Mouse (Mus musculus): Measurements from ENCODE around the gene Dync2h1.
A peak's percentile ranks its signal among the peaks of the same experiment; 100 is the strongest.
"Not testable (repeated sequence)": the region's sequence is repeated elsewhere in the genome, so short reads cannot be mapped to it uniquely, and the experiment has no call there.

The Dync2h1 gene

DNA sequence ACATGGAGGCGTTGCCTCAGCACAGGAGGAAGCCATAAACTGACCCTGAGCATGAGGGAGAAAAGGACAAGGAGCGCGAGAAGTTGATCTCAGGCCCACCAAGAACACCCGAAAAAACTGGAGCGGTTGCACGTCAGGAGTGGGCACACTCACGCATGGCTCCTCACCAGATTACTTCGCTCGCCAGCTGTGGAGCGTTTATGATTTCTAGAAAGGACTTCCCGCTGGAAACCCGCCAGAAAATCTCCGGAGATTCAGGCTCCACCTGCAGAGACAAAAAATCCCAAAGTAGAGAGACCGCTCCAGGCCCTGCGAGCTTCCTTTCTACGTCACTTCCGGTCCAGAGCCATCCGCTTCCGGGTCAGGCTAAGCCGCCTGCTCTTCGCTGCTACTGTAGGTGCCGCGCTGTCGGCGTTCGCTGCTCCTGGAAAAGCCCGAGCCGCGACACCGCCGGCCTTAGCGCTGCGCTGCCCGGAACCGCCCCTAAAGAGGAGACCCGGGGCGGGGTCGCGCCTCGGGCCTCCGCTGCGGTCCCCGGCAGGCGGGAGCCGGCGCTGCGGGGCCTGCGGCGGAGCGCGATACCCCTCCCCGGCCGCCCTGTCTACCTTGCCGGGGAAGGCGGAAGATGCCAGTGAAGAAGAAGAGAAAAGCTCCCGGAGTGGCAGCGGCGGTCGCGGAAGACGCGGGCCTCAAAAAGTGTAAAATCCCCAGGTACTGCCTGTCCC, at the start of gene Dync2h1, which contains the start of gene Dcun1d5:
Dync2h1 (minus strand) TSS at position 275 of the 725 bp plus-strand sequence.
Dcun1d5 (plus strand) TSS at position 349 of the 725 bp plus-strand sequence.
- peak; percentile 90 for DNase-seq (ENCODE audit: extremely low spot score)

DNA sequence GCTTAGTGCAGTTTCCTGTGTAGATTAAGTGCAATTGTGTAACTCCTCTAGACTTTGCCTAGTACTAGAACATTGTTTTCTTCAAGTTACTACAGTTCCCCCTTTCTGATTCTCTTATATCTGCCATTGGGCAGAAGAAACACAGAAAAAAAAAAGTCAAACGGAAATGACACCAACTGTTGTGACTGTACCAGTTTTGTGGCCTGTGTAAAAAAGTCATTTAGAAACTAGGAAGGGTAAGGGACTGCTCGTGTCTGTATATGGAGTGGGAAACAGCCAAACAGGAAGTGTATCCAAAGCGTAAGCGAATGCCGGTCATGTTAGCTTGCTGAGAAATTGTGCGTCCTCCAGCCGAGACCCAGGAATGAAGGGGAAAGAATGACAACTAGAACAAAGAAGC, 37.2 kb upstream of the Dync2h1 start:
- no peak for DNase-seq (ENCODE audit: extremely low spot score)

DNA sequence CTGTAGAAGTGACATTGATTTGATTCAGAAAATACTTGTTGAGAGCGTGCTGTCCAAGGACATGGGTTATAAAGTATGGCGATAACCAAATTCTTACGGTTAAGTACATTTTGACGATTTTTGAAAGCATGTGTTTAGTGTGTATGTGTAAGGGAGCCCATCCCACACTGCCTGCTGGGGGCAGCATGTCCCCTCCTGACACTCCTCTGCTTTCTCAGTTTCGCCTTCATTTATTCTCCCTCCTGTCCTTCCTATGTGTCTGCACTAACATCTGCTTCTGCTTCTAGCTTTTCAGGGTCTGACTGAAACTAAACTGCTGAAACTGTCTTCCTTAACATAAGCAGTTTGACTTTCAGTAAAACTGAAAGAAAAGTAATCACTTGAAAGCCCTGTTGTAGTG, 36.8 kb upstream of the Dync2h1 start:
- no peak for DNase-seq (ENCODE audit: extremely low spot score)

DNA sequence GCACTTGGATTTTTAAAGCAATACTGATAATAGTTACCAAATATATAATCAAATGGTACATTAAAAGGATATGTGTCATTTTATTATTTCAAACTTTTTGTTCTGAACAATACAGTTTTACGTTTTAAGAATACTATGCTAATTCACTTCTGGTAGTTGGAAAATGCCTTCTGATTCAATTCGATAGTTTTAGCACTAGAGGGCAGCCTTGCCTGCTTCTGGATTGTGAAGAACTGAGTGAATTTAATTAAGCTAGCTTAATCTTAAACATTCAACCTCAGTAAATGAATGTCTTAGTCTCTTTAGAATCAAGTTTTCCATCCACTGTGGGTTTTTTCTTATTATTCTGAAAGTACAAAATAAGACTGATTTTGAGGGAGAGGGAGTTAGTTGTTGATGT, 32.0 kb upstream of the Dync2h1 start:
- DNase-seq (ENCODE audit: extremely low spot score), result peak; percentile 3

DNA sequence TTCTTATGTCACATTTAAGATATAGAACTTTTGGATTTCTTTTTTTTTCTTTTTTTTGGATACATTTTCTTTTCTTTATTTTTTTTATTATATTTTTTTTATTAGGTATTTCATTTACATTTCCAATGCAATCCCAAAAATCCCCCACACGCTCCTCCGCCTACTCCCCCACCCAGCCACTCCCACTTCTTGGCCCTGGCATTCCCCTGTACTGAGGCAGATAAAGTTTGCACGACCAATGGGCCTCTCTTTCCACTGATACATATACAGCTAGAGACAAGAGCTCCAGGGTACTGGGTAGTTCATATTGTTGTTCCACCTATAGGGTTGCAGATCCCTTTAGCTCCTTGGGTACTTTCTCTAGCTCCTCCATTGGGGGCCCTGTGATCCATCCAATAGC, 6.4 kb upstream of the Dync2h1 start:
- DNase-seq (ENCODE audit: extremely low spot score), result not testable (repeated sequence)

DNA sequence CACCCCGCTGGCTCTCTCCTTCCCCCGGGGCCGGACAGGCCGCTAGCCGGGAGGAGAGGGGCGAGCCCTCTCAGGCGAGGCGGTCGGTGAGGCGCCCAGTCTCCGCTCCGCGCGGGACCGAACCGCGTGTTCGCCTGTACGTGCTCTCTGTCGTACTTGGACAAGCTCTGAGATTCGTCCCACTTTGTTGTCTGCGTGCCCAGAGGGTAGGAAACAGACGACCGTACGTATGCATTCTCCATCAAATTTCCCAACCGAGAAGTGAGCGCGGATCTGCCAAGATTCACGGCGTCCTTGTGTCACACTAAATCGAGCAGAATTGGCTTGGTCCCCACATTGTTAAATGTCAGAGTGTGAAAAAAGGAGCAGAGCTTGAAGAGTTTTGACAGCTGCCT, 648 bp upstream of the Dync2h1 start:
- DNase-seq (ENCODE audit: extremely low spot score), result peak; percentile 55

DNA sequence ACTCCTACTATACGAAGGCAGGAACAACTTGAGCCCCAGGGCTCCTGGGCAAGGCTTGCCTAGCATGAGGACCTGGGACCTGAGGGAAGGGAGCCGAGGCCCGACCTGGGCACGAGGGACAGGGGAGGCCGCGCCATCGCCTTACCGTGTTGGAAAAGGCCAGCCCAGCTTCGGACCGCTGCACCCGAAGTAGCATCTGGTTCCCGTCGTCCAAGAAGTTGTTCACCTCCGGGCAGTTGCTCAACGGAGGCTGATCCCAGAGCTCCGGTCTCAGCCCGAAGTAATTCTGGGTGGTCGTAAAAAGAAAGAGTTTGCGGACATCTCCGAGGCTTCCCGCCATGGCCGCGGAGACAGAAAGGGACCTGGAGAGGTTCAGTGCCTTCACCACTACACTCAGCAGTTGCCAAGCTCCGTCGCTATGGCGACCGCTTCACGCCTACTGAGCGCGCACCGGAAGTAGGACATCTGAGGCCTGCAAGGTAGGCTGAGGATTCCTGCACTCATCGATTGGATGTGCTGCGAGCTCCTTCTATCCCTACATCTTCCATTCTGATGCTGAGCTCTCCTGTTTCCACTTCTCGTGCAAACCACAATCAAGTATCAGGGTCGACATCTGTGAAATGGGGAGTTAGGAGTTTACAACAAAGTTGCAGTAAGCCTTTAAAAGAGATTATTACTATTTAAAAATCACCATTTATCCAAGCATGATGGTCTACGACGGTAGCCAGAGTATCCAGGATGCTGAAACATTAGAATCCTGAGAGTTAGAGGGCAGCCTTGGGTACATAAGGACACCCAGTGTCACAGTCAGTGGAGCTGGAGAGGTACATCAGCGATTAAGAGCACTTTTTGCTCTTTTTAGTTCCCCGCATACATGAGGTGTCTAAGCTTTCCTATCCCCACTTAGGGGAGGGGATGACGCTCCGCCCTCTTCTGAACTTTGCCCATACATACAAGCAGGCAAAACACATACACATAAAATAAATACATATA, 7.3 kb downstream of the Dync2h1 start:
- peak; percentile 83 for DNase-seq (ENCODE audit: extremely low spot score)

DNA sequence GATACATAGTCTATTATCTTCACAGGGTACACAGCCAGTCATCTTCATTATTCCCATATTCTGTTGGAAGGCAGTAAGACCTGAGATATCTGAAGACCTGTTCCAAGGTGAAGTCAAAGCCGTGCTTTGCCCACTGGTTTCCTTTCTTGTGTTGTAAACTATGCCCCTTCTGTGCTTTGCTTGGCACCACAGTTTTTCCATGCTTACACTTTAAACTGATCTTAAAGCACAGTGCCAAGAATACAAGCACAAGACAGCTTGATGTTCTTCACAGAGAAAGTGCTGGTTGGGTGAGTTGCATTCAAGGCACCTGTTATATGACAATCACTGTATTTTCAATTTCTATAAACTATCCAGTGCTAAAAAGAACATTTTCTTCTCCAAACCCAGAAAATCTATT, 10.5 kb downstream of the Dync2h1 start:
- DNase-seq (ENCODE audit: extremely low spot score), result no peak

DNA sequence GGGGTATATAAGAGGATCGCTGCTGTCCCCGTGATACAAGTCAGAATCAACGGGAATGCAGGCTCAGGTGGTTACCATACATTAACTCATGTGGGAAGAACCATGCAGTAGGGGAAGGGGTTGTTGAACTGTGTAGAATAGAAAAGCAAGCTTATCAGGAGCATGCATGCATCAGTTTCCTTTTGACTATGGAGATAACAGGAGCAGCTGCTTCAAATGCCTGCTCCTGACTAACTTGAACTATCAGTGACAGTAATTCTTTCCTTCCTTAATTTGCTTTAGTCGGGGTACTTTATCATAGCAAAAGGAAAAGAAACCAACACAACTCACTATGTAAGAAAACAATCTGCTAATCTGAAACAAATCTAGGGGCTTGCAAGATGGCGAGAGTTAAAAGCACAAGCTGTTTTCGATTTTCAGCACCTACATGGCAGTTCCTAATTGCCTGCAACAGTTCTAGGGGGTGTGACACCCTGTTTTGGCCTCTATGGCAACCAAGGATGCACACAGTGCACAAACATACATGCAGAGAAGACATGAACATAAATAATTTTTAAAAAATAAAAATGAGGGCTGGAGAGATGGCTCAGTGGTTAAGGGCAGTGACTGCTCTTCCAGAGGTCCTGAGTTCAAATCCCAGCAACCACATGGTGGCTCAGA, 16.8 kb downstream of the Dync2h1 start:
- no peak for DNase-seq (ENCODE audit: extremely low spot score)

DNA sequence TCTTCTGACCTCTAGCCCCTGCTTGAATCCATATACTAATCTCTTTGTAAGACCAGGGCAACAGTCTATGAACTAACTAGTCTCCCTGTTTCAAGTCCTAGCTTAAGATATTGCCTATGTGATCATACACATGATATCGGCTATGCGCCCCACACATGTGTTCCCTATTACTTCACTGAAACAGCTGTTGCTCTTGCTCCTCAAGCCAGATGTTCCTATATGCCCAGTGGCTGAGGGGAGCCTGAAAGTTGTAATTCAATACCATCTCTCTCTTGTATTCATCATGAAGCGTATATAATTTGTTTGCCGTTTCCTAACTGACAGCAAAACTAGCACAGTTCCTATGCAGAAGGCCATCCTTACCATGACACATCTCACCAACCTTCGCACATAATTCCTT, 23.6 kb downstream of the Dync2h1 start:
- DNase-seq (ENCODE audit: extremely low spot score), result no peak

DNA sequence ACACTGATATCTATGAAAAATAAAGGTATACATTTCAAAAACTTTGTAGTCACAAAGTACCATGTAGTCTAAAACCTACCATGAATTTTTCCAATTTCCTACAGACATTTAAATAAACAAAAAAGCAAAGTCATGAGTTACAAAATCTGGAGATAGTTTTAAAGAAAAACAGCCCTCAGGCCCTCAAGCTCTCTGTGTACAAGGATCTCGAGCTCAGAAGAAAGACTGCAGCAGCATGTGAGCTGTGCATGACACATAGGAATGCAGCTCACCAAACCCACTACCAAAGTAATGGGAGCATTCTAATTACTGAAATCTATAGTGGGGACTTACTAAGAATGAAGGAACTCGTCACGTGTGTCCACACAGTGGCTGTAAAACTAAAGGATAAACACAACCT, 24.5 kb downstream of the Dync2h1 start:
- no peak for DNase-seq (ENCODE audit: extremely low spot score)

DNA sequence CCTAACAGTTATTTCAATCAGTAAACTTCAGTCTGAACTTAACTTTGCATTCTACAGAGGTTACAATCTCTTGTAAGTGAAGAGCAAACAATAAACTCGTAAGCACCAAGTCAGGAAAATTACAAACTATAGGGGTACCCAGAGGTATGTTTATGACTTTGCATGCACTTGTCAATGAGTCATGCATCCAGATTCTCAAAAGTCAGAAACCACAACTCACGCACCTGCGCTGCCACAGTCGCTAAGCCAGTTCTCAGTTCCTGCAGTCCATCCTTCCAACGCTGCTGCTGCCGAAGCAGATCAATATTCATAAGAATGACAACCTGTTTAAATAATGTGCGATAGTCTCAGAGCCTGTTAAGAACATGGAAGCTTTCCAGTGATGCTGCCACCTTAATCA, 25.6 kb downstream of the Dync2h1 start:
- DNase-seq (ENCODE audit: extremely low spot score), result no peak

DNA sequence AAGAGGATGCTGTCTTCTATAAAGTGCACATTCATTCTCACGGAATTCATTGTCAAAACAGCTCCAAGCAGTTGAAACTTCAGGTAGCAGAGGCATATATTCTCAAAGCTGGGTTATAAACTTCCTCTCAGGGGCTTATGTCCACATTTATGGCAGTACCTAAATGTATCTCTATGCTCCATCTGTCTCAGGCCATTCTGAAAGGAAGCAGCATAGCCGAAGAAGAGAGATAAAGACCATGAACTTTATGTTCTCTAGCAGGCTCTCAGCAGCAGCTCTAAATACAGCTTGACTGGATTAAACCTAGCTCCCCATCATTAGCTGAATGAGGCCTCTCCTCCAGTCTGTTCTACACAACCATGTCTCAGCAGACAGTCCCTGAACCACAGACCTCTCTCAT, 29.9 kb downstream of the Dync2h1 start:
- DNase-seq (ENCODE audit: extremely low spot score), result no peak

DNA sequence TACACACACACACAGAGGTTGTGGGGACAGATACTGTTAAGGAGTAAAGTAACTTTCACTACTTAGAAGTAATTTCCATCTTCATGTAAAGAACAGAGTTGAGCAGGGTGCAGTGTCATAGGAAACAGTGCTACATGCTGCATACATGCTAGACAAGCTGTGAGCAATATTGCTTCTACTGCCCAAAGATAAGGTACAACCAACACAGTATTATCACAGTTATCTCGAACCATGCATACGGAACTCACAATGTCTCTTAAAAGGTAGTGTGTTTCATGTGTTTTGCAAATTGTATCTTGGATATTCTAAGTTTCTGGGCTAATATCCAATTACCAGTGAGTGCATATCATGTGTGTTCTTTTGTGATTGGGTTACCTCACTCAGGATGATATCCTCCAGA, 61.4 kb downstream of the Dync2h1 start:
- no peak for DNase-seq (ENCODE audit: extremely low spot score)

DNA sequence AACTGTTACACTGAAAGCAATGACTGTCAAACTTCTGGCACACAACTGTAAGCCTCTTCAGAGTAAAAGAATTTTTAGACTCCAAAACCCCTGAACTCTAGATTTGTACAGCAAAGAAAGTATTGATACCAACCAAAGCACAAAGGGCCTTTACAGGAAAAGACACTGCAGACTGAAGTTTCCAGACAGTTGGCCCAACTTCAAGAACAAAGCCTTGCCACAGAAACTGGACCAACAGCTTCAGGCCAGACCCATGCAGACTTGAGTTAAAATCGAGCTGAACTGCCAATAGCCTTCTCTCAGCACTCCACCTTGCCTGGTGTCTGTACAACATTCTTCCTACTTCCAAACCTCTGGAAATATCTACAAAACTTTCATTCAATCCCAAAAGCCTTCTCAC, 74.1 kb downstream of the Dync2h1 start:
- no peak for DNase-seq (ENCODE audit: extremely low spot score)

DNA sequence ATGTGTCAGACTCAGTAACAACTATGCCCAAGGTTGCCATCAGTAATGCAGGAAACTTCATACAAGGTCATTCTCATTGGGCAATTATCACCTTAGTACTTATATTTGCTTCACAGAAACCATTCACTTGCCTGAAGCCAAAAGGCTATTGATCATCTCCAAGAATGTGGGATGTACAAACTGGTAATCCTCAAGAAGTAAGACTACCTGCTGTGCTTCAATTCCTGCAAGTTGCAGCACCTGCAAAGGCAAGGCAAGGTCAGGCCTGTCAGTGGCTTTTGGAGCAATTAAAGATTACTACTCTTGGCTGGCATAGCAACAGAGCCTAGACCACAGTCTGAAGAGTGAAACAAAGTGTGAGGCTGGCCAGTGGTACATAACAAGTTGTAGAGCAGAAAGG, 82.9 kb downstream of the Dync2h1 start:
- DNase-seq (ENCODE audit: extremely low spot score), result no peak

DNA sequence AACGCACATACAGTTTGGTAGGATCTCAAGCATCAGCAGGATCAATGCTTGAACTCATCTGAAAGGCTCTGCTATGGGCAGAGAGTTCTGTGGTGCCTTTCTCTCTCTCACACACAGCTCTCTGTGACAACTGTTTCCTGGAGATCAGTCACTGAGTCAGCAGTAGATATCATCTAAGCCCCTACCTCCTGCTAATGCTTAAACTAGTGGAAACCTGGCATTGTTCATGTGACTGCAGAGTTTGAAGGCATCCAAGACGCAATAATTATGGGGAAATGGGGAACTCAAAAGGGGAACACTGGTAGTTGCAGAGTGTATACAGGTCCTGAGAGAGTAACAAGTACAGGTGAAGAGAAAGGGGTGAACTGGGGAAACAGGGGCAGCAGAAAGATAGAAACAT, 109.6 kb downstream of the Dync2h1 start:
- DNase-seq (ENCODE audit: extremely low spot score), result no peak

DNA sequence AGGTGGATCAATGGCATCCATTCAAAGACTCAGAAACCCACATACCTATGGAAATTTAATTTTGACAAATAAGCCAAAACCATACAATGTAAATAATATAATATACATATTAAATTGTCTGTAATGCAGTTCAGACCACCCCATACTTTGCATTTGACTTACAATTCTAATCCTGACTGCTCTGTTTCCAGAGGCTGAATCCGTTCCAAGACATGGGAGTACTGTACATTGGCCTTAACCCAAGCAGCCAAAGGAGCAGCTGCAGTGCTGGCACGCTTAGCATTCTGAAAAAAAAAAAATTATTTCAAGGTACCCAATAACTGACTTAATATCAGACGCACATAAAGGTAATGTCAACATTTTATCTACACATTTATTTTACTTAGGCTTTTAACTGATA, 113.4 kb downstream of the Dync2h1 start:
- DNase-seq (ENCODE audit: extremely low spot score), result no peak

DNA sequence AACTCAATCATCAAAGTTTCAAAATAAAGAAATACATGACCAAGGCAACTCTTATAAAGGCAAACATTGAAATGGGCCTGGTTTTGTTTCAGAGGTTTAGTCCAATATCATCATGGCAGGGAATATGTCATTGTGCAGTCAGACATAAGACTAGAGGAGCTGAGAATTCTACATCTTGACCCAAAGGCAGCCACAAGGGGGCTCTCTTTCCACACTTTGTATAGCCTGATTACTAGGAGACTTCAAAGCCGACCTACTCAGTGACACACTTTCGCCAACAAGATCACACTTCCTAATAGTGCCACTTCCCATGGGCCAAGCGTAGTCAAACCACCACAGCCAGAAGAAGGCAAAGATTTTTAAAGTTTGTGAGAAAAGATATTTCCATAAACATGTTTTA, 133.7 kb downstream of the Dync2h1 start:
- peak; percentile 6 for DNase-seq (ENCODE audit: extremely low spot score)

DNA sequence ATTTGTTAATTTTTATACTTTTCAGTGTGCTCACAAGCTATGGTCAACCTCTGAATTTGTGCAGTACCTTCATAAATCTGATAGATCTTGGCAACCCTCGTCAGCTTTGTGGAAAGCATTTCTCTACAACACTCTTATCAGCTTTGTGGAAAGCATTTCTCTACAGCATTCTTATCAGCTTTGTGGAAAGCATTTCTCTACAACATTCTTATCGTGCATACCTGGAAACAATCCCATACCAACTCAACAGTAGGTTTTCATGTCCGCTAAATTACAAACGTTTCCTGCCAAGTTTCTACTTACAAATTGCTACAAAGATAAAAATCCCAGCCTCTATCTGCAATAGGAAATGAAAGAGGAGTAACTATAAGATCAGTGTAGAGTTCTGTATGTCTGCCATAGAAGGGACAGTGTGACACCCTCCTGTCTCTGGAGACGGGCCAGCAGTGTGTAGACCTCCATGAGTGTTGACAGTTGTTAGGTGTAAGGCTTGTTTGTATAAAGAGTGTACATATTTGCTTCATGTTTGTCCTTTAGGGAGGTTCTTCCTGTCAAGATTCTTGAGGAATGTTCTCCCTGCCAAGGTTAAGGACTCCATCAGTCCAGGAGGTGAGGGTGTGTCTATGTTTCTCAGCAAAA, 141.5 kb downstream of the Dync2h1 start:
- DNase-seq (ENCODE audit: extremely low spot score), result no peak

DNA sequence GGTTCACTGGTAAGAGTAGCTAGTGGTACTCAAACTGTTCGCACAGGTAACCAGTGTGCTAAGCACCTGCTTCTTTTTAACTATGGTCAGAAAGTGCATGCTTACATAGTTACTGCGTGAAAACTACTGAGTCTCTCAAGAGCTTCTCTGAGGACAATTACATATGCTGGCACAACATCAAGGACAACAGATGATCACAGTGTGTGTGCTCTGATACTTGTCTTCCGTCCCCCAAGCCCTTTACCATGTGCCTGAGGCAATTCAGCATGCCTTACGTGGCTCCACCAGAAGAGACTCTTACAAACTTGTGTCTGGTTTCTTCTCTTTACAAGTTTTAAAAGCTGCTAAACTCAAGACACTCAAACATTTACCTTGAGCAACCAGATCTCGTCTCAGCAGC, 143.0 kb downstream of the Dync2h1 start:
- no peak for DNase-seq (ENCODE audit: extremely low spot score)

DNA sequence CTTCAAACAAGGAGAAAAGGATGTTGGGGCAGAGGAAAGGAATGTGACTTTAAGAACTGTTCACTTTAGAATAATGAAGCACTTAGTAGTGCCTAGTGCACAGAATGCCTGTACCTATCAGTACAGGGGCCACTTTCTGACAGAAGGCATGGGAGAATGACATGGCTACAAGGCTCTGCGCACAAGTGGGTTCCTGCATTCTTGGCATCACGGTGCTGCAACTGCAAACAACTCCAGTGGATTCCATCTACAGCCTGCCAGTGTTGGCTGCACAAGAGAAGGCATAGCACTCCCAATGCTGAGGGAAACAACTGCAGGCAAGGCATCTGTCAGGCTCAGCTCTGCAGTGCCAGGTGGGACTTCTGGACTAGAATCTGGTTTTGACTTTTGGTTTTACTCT, 151.7 kb downstream of the Dync2h1 start:
- no peak for DNase-seq (ENCODE audit: extremely low spot score)

Measured in embryo, embryonic 9.5 days (tissue).